Mouse (Mus musculus) testis, adult 2 months (tissue): ENCODE results near the gene Amer2. TPM values are rescaled to one million over a fixed set of nuclear protein-coding genes. Genes with fewer than 3 reads are reported as not detected.

Experiments
- H3K27ac ChIP-seq: fragments of 200-500 bp; 2 replicates; pipeline ENCODE4 v1.5.1; 2012; ENCODE audit warnings: low read depth, low read length; ENCODE audit not compliant: control insufficient read depth, insufficient read depth
- H3K27me3 ChIP-seq: fragments of 200-500 bp; 2 replicates; pipeline ENCODE4 v1.6.1; 2012; ENCODE audit warnings: mild to moderate bottlenecking, low read length, moderate library complexity; ENCODE audit not compliant: control insufficient read depth, insufficient read depth
- H3K36me3 ChIP-seq: fragments of 200-500 bp; 2 replicates; pipeline ENCODE4 v1.6.1; 2012; ENCODE audit warnings: mild to moderate bottlenecking, low read length; ENCODE audit not compliant: control insufficient read depth, insufficient read depth
- H3K4me1 ChIP-seq: fragments of 200-500 bp; 2 replicates; pipeline ENCODE4 v1.6.1; 2012; ENCODE audit warnings: low read length; ENCODE audit not compliant: control insufficient read depth, insufficient read depth
- H3K4me3 ChIP-seq: fragments of 200-500 bp; 2 replicates; pipeline ENCODE4 v1.5.1; 2012; ENCODE audit warnings: low read depth, mild to moderate bottlenecking, low read length, moderate library complexity, mixed read lengths; ENCODE audit not compliant: control insufficient read depth
- CTCF ChIP-seq: fragments of 200-500 bp; IDR thresholded peaks from 2 replicates; pipeline ENCODE4 v1.5.1; 2012; ENCODE audit warnings: low read depth, mild to moderate bottlenecking, inconsistent platforms, low read length, moderate library complexity; ENCODE audit not compliant: control insufficient read depth, insufficient read depth, insufficient replicate concordance
- POLR2A ChIP-seq: fragments of 200-500 bp; IDR thresholded peaks from 2 replicates; pipeline ENCODE4 v1.6.1; 2012; ENCODE audit warnings: low read depth, mild to moderate bottlenecking, inconsistent platforms, low read length, moderate library complexity; ENCODE audit not compliant: control insufficient read depth
- polyA plus RNA-seq: library from polyadenylated mRNA; depleted of rRNA; stranded (reverse); fragments of >200 nt; gene quantifications from 2 replicates; pipeline ENCODE4 v1.2.3, GENCODE M21; 2012; rRNA removed

Gene Amer2
- polyA plus RNA-seq, 1 experiment, result 37.6 TPM

DNA sequence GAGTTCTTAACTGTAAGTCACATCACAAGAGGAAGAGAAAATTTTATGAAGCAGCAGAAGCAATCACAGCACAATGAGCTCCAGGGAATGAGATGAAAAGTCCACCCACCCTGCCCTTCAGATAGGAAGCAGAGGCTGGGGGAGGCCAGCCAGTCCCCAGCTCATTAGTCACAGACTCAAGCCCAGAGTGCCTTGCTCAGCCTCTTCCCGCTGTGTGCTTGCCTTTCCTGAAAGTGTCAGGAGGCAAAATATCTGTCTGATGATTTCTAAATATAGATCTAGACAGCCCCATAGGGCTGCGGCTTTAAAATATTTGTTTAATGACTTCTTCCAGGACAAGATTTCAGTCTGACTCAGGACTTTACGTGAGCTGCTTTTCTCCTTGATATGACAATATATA lies 54.8 kb downstream of the Amer2 start:
- no peaks in the 10 kb centered on the region for H3K27me3 ChIP-seq
- H3K4me3 ChIP-seq, result no peak overlapping the region
- no peaks in the 10 kb centered on the region for H3K36me3 ChIP-seq
- H3K4me1 ChIP-seq, result no peaks in the 10 kb centered on the region
- H3K27ac ChIP-seq, result no peak overlapping the region
- TF ChIP-seq POLR2A, result no peak

DNA sequence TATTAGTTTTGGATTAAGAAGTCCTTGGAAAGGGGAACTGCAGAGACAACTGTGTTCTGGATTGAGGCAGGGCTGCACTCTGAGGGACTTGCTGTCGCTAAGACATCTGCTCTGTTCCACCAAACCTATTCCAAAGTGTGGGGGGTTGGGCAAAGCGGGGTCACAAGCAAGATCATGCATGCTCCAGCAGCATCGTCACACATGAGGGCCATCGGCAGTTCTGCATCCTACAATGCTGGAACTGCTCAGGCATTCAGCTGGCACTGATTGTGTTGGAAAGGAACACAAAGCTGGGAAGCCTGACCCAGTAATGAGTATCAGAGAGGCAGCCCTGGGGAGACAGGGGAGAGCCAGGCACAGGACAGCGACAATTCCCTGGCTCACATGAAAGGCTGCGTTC lies 56.5 kb downstream of the Amer2 start:
- no peaks in the 10 kb centered on the region for H3K4me1 ChIP-seq
- TF ChIP-seq POLR2A (no peak), CTCF (no peak)
- H3K4me3 ChIP-seq, result no peak overlapping the region
- H3K27ac ChIP-seq, result no peak overlapping the region
- H3K36me3 ChIP-seq, result no peaks in the 10 kb centered on the region
- H3K27me3 ChIP-seq, result no peaks in the 10 kb centered on the region

DNA sequence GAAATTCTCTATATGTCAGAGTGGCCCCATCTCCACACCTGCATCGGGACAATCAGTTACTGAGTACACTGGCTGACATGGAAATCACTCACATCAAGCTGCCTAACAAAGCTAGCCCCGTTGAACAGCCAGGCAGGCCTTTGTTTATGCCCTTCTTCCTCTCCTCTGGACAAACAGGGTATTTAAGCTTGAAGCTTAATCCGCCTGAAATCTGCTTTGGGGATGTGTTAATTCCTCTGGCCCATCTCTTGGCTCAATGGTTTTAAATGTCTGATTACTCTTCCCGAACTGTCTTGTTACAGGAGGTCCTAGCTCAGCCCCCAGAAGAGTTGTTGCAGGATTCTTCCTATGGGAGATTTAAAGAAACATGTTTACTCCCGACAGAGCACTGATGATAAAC lies 58.5 kb downstream of the Amer2 start:
- Histone ChIP-seq H3K27ac (no peak overlapping the region), H3K36me3 (no peaks in the 10 kb centered on the region), H3K4me1 (no peaks in the 10 kb centered on the region), H3K4me3 (no peak overlapping the region), H3K27me3 (no peaks in the 10 kb centered on the region)
- TF ChIP-seq CTCF, result no peak
- no peak for TF ChIP-seq POLR2A

DNA sequence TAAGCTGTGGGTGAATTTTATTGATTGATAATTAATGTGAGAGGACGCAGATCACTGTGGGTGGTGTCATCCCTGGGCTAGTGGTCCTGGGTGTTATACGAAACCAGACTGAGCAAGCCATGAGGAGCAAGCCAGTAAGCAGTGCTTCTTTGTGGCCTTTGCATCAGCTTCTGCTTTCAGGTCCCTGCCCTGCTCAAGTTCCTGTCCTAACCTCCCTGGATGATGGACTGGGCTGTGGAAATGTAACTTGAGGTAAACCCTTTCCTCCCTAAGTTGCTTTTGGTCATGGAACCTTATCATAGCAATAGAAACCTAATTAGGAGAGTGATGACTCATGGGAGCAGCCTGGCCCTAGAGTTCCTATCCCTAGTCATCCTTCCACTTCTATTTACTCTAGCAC lies 59.1 kb downstream of the Amer2 start:
- Histone ChIP-seq H3K4me3 (no peak overlapping the region), H3K4me1 (no peaks in the 10 kb centered on the region), H3K27me3 (no peaks in the 10 kb centered on the region), H3K27ac (no peak overlapping the region), H3K36me3 (no peaks in the 10 kb centered on the region)
- TF ChIP-seq CTCF, result no peak
- TF ChIP-seq POLR2A, result no peak

DNA sequence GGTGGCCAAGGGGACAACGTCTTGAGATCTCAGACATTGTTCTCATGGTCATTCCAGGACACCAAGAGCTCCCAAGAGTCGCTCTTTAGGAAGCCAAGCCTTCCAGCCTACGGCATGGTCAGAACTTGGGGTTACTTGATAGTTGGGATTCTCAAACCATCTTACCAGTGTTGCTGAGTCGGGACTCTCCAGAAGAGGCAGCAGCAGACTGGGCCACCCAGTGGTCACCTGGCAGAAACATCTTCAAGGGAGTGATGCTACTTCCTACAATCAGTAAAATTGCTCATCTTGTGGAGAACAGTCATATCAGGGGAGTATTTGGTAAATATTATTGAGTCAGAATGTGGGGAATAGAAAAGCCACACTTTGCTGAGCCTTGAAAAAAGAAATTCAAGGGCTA lies 62.5 kb downstream of the Amer2 start:
- no peak overlapping the region for H3K27ac ChIP-seq
- H3K36me3 ChIP-seq, result no peaks in the 10 kb centered on the region
- no peaks in the 10 kb centered on the region for H3K27me3 ChIP-seq
- TF ChIP-seq POLR2A (no peak), CTCF (no peak)
- H3K4me1 ChIP-seq, result no peaks in the 10 kb centered on the region
- H3K4me3 ChIP-seq, result no peak overlapping the region

DNA sequence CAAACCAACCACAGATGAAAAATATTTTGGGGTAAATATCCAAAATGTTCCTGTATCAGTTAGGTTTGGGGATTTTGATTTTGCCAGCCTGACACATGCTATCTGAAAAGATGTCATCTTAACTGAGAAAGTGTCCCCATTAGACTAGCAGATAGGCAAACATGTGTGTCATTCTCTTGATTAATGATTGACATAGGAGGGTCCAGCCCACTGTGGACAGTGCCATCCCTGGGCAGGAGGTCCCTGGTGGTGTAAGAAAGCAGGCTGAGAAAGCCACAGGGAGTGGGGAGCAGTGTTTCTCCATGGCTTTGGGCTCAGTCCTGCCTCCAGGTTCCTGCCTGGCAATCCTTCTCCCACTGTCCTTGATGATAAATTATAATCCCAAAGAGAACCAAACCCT lies 63.3 kb downstream of the Amer2 start:
- Histone ChIP-seq H3K36me3 (no peaks in the 10 kb centered on the region), H3K27me3 (no peaks in the 10 kb centered on the region), H3K27ac (no peak overlapping the region), H3K4me1 (no peaks in the 10 kb centered on the region), H3K4me3 (no peak overlapping the region)
- TF ChIP-seq POLR2A, result no peak
- no peak for TF ChIP-seq CTCF

Other genes starting within 250 kb of the Amer2 start
- gene Atp8a2, start 176.1 kb upstream of the Amer2 start, polyA plus RNA-seq, result 16.7 and 18.8 TPM in 2 replicates
- 0.97 and 1.1 TPM in 2 replicates for gene Nupl1, start 121.8 kb upstream of the Amer2 start, polyA plus RNA-seq
- 63.6 and 66.3 TPM in 2 replicates for gene Gm49336, start 121.8 kb upstream of the Amer2 start, polyA plus RNA-seq
- 78.9 and 92.1 TPM in 2 replicates for gene Mtmr6, start 108.0 kb upstream of the Amer2 start, polyA plus RNA-seq